Mouse (Mus musculus): Measurements from ENCODE around the gene Cep170b. TPM values are rescaled to one million over a fixed set of nuclear protein-coding genes. Genes with fewer than 3 reads are reported as not detected.

Gene Cep170b
- polyA plus RNA-seq, 1 experiment from 2014 or later, result 5.3 TPM

DNA sequence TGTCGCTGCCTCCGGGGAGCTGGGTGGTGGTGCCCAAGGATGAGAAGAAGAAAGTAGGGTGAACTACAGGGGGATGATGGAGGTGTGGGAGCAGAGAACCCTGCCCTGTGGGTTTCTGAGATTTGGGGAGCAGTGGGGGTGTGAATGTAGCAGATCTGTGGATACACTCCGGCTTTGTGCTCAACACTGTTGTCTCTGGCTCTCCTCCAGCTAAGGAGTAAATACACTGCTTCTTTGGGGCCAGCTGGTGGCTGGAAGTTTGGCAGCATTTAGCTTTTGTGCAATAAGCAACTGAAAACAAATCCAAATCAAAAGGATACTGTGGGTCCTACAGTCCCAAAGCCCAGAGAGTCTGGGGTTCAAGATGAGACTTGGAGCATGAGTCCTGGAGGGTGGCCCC lies 6.3 kb upstream of the Cep170b start:
- no peaks in the 10 kb centered on the region for H3K4me1 ChIP-seq (ENCODE audit: control insufficient read depth, insufficient read depth, low read length)
- no peak overlapping the region for H3K4me3 ChIP-seq (ENCODE audit: low read depth, low read length)
- no peak overlapping the region for H3K27ac ChIP-seq (replicated peaks; ENCODE audit: low read depth, low read length)
- no peak for DNase-seq (ENCODE audit: low spot score)
- no peaks in the 10 kb centered on the region for H3K27me3 ChIP-seq (ENCODE audit: control insufficient read depth, insufficient read depth, low read length)
- no peaks in the 10 kb centered on the region for H3K9me3 ChIP-seq (replicated peaks; ENCODE audit: control insufficient read depth, low read length)
- H3K4me2 ChIP-seq (ENCODE audit: low read depth, low read length), result no peak overlapping the region
- no peak overlapping the region for H3K9ac ChIP-seq (replicated peaks; ENCODE audit: low read length)
- ATAC-seq (replicated peaks; ENCODE audit: insufficient number of reproducible peaks, low FRiP score, low TSS enrichment, low read depth), result no peak
- 77% methylated on average over 3 of the region's 3 CpGs for WGBS
- no peaks in the 10 kb centered on the region for H3K36me3 ChIP-seq (replicated peaks; ENCODE audit: control insufficient read depth, insufficient read depth, low read depth, low read length)

DNA sequence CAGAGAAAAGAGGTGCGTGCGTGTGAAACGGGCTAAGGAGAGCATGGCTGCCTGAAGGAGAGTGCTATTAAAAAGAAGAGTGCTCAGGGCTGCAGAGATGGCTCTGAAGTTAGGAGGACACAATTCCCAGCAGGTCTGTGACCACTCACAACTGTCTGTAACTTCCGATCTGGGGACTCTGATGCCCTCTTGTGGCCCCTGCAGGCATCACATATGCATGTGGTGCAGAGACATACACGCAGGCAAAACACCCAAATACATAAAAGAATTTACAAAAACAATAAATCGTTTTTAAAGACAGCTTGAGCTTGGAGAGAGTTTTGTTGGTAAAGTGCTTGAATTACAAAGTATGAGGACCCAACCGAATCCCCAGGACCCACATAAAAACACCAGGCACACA lies 3.1 kb upstream of the Cep170b start:
- ATAC-seq (replicated peaks; ENCODE audit: insufficient number of reproducible peaks, low FRiP score, low TSS enrichment, low read depth), result no peak
- no peaks in the 10 kb centered on the region for H3K9me3 ChIP-seq (replicated peaks; ENCODE audit: control insufficient read depth, low read length)
- H3K36me3 ChIP-seq (replicated peaks; ENCODE audit: control insufficient read depth, insufficient read depth, low read depth, low read length), result no peaks in the 10 kb centered on the region

DNA sequence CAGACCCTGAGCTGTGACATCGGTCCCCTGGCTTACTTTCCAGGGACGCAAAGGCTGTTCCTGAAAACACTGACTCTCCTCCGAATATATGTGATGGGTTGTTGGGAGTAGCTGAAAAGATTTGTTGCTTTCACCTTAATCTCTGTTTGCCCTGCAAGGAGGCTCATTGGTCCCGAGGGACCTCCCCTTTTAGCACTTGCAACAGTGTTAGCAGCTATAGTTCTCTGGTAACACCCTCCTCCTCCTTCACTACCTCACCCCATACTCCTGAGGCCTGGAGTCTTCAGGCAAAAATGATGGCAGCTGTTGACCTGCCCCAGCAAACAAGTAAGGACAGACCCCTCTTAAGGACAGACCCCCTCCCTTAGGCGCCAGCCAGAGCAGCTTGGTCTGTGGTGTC lies 1.3 kb upstream of the Cep170b start:
- no peak overlapping the region for H3K9ac ChIP-seq (replicated peaks; ENCODE audit: low read length)
- no peak for ATAC-seq (replicated peaks; ENCODE audit: insufficient number of reproducible peaks, low FRiP score, low TSS enrichment, low read depth)
- H3K9me3 ChIP-seq (replicated peaks; ENCODE audit: control insufficient read depth, low read length), result no peaks in the 10 kb centered on the region
- no peak overlapping the region for H3K27ac ChIP-seq (replicated peaks; ENCODE audit: low read depth, low read length)
- H3K4me2 ChIP-seq (ENCODE audit: low read depth, low read length), result no peak overlapping the region
- no peaks in the 10 kb centered on the region for H3K36me3 ChIP-seq (replicated peaks; ENCODE audit: control insufficient read depth, insufficient read depth, low read depth, low read length)
- no peak overlapping the region for H3K4me3 ChIP-seq (ENCODE audit: low read depth, low read length)
- H3K27me3 ChIP-seq (ENCODE audit: control insufficient read depth, insufficient read depth, low read length), result peaks cover 15% of the 10 kb centered on the region
- 60% methylated on average over 5 of the region's 5 CpGs for WGBS
- peaks cover 4% of the 10 kb centered on the region; the same call in 1 of the 2 replicates for H3K4me1 ChIP-seq (ENCODE audit: control insufficient read depth, insufficient read depth, low read length)
- no peak for DNase-seq (ENCODE audit: low spot score)

More for the DNA sequence above, 3.1 kb upstream of the Cep170b start:
- no peak overlapping the region for H3K4me3 ChIP-seq (ENCODE audit: low read depth, low read length)
- no peak overlapping the region for H3K9ac ChIP-seq (replicated peaks; ENCODE audit: low read length)
- H3K4me1 ChIP-seq (ENCODE audit: control insufficient read depth, insufficient read depth, low read length), result peaks cover 4% of the 10 kb centered on the region; the same call in 1 of the 2 replicates
- WGBS, result 29% methylated on average over 7 of the region's 7 CpGs
- peak; percentile 71 for DNase-seq (ENCODE audit: low spot score)
- H3K27me3 ChIP-seq (ENCODE audit: control insufficient read depth, insufficient read depth, low read length), result peaks cover 6% of the 10 kb centered on the region
- no peak overlapping the region for H3K27ac ChIP-seq (replicated peaks; ENCODE audit: low read depth, low read length)
- no peak overlapping the region for H3K4me2 ChIP-seq (ENCODE audit: low read depth, low read length)

DNA sequence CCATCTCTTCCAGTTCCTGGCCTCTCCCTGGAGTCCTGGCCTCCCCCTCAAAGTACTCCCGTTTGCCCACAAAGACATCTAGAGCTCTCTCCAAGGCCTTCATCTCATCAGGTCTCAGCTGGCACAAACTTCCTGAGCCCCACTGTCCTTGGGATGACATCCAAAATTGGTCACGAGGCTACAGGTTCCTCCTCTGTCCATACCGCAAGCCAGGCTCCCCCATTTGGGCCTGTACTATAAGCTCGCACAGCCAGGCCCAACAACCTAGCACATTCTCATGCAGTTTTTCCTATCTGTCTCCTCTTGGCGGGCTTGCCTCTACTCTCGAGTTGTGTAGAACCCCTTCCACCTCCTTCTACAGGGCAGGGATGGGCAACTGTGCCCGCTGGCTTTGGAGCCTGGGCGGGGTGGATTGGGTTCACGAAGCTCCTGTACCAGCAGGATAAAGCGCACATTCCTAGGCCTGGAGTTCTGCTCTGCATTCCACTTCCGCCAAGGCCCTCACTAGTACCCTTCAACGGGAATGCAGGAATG lies 702 bp downstream of the Cep170b start:
- DNase-seq (ENCODE audit: low spot score) (no peak), ATAC-seq (replicated peaks; ENCODE audit: insufficient number of reproducible peaks, low FRiP score, low TSS enrichment, low read depth) (no peak)
- 30% methylated on average over 12 of the region's 12 CpGs for WGBS
- Histone ChIP-seq H3K9me3 (replicated peaks; ENCODE audit: control insufficient read depth, low read length) (no peaks in the 10 kb centered on the region), H3K27me3 (ENCODE audit: control insufficient read depth, insufficient read depth, low read length) (peaks cover 15% of the 10 kb centered on the region), H3K36me3 (replicated peaks; ENCODE audit: control insufficient read depth, insufficient read depth, low read depth, low read length) (no peaks in the 10 kb centered on the region), H3K4me1 (ENCODE audit: control insufficient read depth, insufficient read depth, low read length) (peaks cover 4% of the 10 kb centered on the region; the same call in 1 of the 2 replicates), H3K4me3 (ENCODE audit: low read depth, low read length) (0 out of 2 replicates have a peak overlapping the region, but pooled peaks have one; percentile 10), H3K9ac (replicated peaks; ENCODE audit: low read length) (no peak overlapping the region), H3K27ac (replicated peaks; ENCODE audit: low read depth, low read length) (no peak overlapping the region), H3K4me2 (ENCODE audit: low read depth, low read length) (peak overlapping the region; percentile 99; the same call in 1 of the 2 replicates)

DNA sequence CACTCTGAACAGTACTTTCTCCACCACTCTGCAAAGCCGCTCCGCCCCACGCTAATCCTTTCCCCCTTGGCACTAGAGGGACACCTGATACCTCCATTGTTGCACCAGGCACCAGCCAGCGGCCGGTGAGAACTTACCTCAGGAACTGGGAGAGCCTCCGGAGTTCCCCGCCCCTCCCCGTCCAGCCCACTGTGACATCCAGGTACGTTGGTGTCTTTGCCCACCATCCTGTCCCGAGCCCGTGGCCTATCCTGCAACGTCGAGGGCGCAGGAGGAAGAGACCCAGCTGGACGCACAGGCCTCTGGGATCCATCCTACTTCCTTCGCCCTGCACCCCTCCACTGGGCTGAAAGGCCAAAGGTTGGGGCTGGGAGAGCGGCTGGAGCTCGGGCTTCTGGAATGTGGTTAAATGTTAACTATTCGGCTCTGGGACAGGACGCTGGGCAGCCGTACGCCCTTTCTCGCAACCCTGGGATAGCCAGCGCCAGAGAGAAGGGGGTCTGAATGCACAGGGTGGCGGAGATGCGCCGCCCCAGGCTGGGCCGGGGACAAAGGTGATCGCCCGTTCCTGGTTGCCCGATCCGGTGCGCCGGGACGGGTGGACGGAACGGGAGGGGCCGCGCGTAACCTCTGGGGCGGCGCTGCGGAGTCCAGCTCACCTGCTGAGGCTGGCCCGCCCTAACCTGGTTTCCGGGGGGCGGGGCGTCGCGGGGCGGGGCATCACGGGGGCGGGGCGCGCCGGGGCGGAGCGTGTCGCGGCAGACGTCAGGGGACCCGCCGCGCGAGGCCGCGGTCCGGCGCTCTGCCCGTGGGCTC lies 1.4 kb downstream of the Cep170b start:
- peak; percentile 11; the same call in 1 of the 2 replicates for ATAC-seq (replicated peaks; ENCODE audit: insufficient number of reproducible peaks, low FRiP score, low TSS enrichment, low read depth)
- peaks cover 4% of the 10 kb centered on the region; the same call in 1 of the 2 replicates for H3K4me1 ChIP-seq (ENCODE audit: control insufficient read depth, insufficient read depth, low read length)
- 1% methylated on average over 51 of the region's 69 CpGs for WGBS
- peak overlapping the region; percentile 99 for H3K4me2 ChIP-seq (ENCODE audit: low read depth, low read length)
- H3K27me3 ChIP-seq (ENCODE audit: control insufficient read depth, insufficient read depth, low read length), result peaks cover 15% of the 10 kb centered on the region
- peak overlapping the region; percentile 74 for H3K9ac ChIP-seq (replicated peaks; ENCODE audit: low read length)
- H3K27ac ChIP-seq (replicated peaks; ENCODE audit: low read depth, low read length), result peak overlapping the region; percentile 62
- peak overlapping the region; percentile 79 for H3K4me3 ChIP-seq (ENCODE audit: low read depth, low read length)
- H3K36me3 ChIP-seq (replicated peaks; ENCODE audit: control insufficient read depth, insufficient read depth, low read depth, low read length), result no peaks in the 10 kb centered on the region
- H3K9me3 ChIP-seq (replicated peaks; ENCODE audit: control insufficient read depth, low read length), result no peaks in the 10 kb centered on the region
- peak; percentile 62 for DNase-seq (ENCODE audit: low spot score)

DNA sequence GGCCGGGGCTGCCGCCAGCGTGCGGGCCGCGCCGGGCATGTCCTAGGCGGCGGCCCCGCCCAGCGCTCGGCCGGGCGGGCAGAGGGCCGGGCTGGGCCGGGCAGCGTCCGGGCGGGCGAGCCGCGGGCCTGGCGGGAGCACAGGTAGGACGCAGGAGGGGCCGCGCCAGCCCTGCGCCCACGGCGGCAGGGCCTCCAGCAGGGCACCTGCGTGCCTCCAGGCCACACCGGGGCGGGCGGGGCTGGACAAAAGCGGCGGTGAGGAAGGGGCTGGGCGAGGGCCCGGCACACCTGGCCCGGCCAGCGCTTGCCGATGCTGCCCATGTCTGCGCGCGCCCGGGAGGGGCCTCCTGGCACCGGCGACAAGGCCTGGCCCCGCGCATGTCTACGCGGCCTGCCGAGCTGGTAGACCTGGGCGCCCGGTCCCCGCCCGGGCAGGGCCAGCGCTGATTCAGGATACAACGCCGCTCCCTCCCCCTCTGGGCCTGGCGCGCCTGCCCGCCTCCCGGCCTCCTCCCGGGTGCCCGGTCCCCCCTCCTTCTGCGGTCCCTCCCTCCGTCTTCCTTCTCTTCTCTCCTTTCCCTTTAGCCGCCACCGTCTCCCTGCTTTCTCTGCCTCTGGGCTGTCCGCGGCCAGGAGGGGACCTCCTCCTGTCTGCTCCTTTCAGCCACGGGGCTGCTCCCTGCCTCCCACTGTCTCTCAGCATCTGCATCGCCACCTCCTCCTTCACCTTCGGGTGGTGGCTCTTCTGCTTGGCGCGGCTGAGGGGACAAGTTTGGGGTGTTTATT lies 2.2 kb downstream of the Cep170b start:
- Histone ChIP-seq H3K4me3 (ENCODE audit: low read depth, low read length) (peak overlapping the region; percentile 79), H3K9ac (replicated peaks; ENCODE audit: low read length) (peak overlapping the region; percentile 74), H3K27me3 (ENCODE audit: control insufficient read depth, insufficient read depth, low read length) (peaks cover 15% of the 10 kb centered on the region), H3K36me3 (replicated peaks; ENCODE audit: control insufficient read depth, insufficient read depth, low read depth, low read length) (no peaks in the 10 kb centered on the region), H3K4me1 (ENCODE audit: control insufficient read depth, insufficient read depth, low read length) (peaks cover 4% of the 10 kb centered on the region; the same call in 1 of the 2 replicates), H3K9me3 (replicated peaks; ENCODE audit: control insufficient read depth, low read length) (no peaks in the 10 kb centered on the region), H3K27ac (replicated peaks; ENCODE audit: low read depth, low read length) (no peak overlapping the region), H3K4me2 (ENCODE audit: low read depth, low read length) (peak overlapping the region; percentile 99)
- 0% methylated on average over 38 of the region's 75 CpGs for WGBS
- ATAC-seq (replicated peaks; ENCODE audit: insufficient number of reproducible peaks, low FRiP score, low TSS enrichment, low read depth) (peak; percentile 30; the same call in 1 of the 2 replicates), DNase-seq (ENCODE audit: low spot score) (peak; percentile 40)

DNA sequence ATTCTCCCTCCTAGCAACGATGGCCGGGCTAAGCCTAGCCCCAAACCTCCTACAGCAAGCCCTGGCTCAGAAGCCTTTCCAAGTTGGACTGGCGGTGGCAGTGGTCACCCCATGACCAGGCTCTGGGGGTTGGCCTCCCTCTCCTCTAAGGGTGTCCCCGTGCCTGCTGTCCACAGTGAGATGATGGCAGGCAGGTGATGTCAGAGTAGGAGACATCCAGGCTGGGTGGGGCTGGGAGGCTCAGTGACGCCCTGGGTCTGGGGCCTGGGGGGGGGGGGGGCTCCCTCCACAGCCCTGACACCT lies 2.7 kb downstream of the Cep170b start:
- no peak for ATAC-seq (replicated peaks; ENCODE audit: insufficient number of reproducible peaks, low FRiP score, low TSS enrichment, low read depth)
- no peak for DNase-seq (ENCODE audit: low spot score)
- Histone ChIP-seq H3K27me3 (ENCODE audit: control insufficient read depth, insufficient read depth, low read length) (peaks cover 15% of the 10 kb centered on the region), H3K4me1 (ENCODE audit: control insufficient read depth, insufficient read depth, low read length) (peaks cover 4% of the 10 kb centered on the region; the same call in 1 of the 2 replicates), H3K27ac (replicated peaks; ENCODE audit: low read depth, low read length) (no peak overlapping the region), H3K4me3 (ENCODE audit: low read depth, low read length) (peak overlapping the region; percentile 79), H3K4me2 (ENCODE audit: low read depth, low read length) (peak overlapping the region; percentile 99), H3K36me3 (replicated peaks; ENCODE audit: control insufficient read depth, insufficient read depth, low read depth, low read length) (no peaks in the 10 kb centered on the region), H3K9ac (replicated peaks; ENCODE audit: low read length) (no peak overlapping the region; the same call in 1 of the 2 replicates), H3K9me3 (replicated peaks; ENCODE audit: control insufficient read depth, low read length) (no peaks in the 10 kb centered on the region)
- 3% methylated on average over 5 of the region's 5 CpGs for WGBS

Measured in embryonic facial prominence, embryonic 11.5 days (tissue).